Mouse (Mus musculus): ENCODE data around the gene Olfr1313.
"Not testable (repeated sequence)": the region's sequence is repeated elsewhere in the genome, so short reads cannot be mapped to it uniquely, and the experiment has no call there.

The Olfr1313 gene

DNA sequence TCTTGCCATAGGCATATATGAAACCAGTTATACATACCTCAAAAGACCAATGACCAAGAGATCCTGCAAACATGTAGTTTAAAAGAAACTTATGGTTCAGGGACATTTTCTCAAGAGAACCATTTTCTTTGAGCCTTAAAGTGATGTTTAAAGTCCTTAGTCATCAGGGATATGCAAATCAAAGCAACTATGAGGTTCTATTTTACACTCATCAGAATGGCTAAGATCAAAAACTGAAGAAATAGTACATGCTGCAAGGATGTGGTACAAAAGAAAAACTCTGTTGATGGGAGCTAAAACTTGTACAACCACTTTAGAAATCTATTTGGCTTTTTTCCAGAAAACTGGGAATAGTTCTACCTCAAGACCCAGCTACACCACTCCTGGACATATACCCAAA lies at the start of gene Olfr1313:
Gene Olfr1313 (minus strand): TSS at position 101 of the 400 bp plus-strand sequence.
- no peak for DNase-seq

DNA sequence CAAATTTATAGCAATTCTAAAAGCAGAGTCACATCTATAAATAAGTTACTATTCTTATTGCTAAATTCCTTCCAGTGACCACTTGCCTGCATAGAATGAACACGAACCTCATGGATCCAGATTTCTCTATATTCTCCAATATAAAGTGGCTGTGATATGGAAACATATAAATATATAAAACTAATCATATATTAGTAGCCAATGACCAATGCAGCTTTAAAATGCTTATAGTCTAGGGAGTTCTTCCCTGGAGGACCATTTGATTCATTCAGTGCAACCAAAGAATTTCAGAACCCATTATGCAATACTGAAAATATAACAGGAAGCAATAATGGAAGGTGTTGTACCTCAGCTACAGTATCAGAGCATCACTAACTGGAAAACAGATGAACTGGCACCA lies 37.7 kb upstream of the Olfr1313 start, which contains the start of gene Olfr1315-ps1:
Gene Olfr1315-ps1 (minus strand): TSS at position 101 of the 400 bp plus-strand sequence.
- DNase-seq, result no peak

DNA sequence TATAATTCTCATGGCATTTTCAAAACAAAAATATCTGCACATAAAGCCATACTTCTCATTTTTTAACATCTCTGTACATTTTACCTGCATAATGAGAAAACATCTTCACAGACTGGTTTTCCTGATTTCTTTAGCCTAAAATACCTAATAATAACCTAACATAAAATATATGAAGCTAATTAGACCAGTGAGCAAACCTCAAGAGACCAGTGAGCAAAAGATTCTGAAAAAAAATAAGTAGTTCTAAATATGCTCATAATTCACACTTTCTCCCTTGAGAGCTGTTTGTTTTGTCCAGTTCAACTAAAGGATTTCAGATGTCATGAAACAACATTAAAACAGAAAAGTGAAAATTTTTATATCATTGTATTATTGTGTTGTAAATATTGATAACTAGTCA lies 19.0 kb upstream of the Olfr1313 start, which contains the start of gene Olfr1314:
Gene Olfr1314 (minus strand): TSS at position 101 of the 400 bp plus-strand sequence.
- DNase-seq, result no peak

DNA sequence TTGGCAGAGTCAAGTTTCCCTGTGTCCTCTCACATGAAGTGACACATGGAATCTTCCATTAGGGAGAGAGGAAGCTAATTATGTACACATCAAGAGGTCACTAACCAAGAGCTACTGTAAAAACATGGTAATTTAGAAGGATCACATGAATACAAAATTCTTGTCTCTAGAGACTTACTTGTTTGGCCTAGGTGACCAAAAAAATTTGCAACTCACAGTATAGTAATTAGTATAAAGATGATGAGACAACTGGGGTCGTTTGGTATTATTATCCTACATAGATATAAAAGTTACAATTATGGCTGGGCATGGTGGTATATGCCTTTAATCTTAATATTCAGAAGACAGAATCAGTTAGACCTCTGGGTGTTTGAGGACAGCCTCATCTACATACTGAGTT lies 27.5 kb downstream of the Olfr1313 start, which contains the start of gene Olfr1312:
Gene Olfr1312 (minus strand): TSS at position 101 of the 400 bp plus-strand sequence.
- DNase-seq, result no peak

DNA sequence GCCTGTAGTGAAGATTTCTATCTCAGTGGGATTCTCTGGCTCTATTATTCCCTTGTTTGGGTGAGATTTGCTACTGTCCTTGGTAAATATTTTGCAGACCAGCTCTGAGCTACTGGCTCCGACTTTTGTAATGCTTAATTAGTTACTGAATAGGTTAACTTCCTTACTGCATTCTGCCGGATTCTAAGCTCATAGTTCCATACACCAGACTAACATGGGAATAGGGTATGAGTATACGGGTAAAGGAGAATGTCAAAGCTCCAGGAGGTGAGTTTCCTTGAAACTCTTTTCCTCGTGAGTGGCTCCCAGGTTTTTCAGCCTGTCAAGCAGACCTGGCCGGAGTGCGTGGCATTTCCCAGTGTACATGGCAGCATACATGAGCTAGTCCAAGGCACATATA lies 50.7 kb downstream of the Olfr1313 start:
- DNase-seq, result not testable (repeated sequence)

DNA sequence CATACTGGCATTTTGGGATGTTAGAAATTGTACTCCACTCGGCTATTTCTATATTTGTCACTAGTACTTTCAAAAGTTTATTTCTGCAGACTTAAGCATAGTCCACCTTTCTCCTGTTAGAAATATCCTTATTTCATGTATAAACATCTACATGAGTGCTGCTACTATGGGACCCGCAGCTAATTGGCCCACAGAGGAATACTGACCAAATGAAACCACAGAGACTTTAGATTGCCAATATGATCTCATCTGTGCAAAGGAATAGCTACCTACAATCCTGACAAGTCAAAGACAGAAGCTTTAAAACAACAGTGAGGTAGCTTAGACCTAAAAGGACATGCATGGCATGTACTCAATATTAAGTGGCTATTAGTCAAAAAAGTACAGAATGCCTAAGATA lies 53.3 kb downstream of the Olfr1313 start, which contains the start of gene Olfr1311:
Gene Olfr1311 (minus strand): TSS at position 101 of the 400 bp plus-strand sequence.
- DNase-seq, result no peak
